Mouse (Mus musculus): ENCODE data around the gene Dio2. TPM values are rescaled to one million over a fixed set of nuclear protein-coding genes. Genes with fewer than 3 reads are reported as not detected.

Gene Dio2
- polyA plus RNA-seq, 1 experiment: 0.98 TPM

GRCm38 (mm10) chr12:90725107-90725506 lies 13.1 kb downstream of the Dio2 start:
- Histone ChIP-seq H3K4me3 (replicated peaks; ENCODE audit: extremely low read depth, low read depth, low read length) (no peak overlapping the region), H3K4me1 (ENCODE audit: control insufficient read depth, insufficient read depth, low read length) (no peaks in the 10 kb centered on the region)
- no peak for TF ChIP-seq CTCF (IDR thresholded peaks at IDR 0.05; ENCODE audit: insufficient read depth, low read length)
- TF ChIP-seq POLR2A (IDR thresholded peaks at IDR 0.05; ENCODE audit: borderline replicate concordance, extremely low read depth, low read depth, low read length): no peak
- 64% methylated on average over 8 of the region's 8 CpGs for WGBS
- DNase-seq: no peak

DNA sequence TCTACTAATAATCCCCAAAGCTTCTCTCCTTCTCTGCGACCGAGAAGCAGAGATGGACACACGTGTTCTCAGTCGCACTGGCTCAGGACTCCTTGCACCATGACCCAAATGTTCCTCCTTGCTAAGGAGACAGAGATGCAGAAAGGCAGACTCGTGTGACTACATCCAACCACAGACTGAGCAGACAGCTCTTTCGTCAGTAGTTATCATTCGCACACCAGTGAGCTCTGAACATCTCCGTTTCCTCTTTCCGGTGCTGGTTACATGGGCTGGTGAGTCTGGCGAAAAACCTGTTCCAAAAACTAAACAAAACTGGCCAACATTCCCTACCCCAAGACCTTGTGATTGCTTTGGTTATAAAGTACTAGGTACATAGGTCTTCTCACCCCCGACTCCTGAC lies 13.6 kb downstream of the Dio2 start:
- DNase-seq: no peak
- 79% methylated on average over 11 of the region's 11 CpGs for WGBS
- Histone ChIP-seq H3K4me3 (replicated peaks; ENCODE audit: extremely low read depth, low read depth, low read length) (no peak overlapping the region), H3K4me1 (ENCODE audit: control insufficient read depth, insufficient read depth, low read length) (no peaks in the 10 kb centered on the region)
- TF ChIP-seq POLR2A (IDR thresholded peaks at IDR 0.05; ENCODE audit: borderline replicate concordance, extremely low read depth, low read depth, low read length) (no peak), CTCF (IDR thresholded peaks at IDR 0.05; ENCODE audit: insufficient read depth, low read length) (no peak)

- no peak for DNase-seq
- TF ChIP-seq CTCF (IDR thresholded peaks at IDR 0.05; ENCODE audit: insufficient read depth, low read length) (no peak), POLR2A (IDR thresholded peaks at IDR 0.05; ENCODE audit: borderline replicate concordance, extremely low read depth, low read depth, low read length) (no peak)
- WGBS: 70% methylated on average over 2 of the region's 2 CpGs
These were observed 44.1 kb downstream of the Dio2 start for GRCm38 (mm10) chr12:90694135-90694534.

More at GRCm38 (mm10) chr12:90694135-90694534, 44.1 kb downstream of the Dio2 start:
- no peak overlapping the region for H3K4me3 ChIP-seq (replicated peaks; ENCODE audit: extremely low read depth, low read depth, low read length)
- H3K4me1 ChIP-seq (ENCODE audit: control insufficient read depth, insufficient read depth, low read length): no peaks in the 10 kb centered on the region
